Comparison of ENCODE assay signal across 11 mouse cellular contexts in the genomic region with DNA sequence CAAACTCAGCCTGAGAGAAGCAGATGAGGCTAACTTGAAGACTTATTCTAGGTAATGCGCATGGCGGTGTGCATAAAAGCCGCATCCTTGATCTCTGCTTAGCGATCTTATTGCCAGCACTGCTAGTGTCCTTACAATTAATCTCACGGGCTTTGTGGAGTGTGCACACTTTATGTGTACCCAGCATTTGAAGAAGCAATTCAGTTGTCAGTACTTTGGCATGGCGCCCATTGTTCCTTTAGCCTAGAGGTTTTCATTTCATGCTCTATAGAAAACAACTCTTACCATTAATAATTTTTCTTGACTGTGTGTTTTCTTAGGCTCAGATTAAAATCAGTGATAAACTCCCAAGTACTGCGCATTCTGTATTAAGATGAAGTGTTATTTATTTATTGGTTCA. TPM values are rescaled to one million over a fixed set of nuclear protein-coding genes. Genes with fewer than 3 reads are reported as not detected.
A peak's percentile ranks its signal among the peaks of the same experiment; 100 is the strongest.
DNase-seq lines count a peak whose midpoint lies in the region.
"Had no signal": no experiment of that assay in that cellular context is flagged by ENCODE, and none has a peak within 500 bp of the region (broad histone marks: within the 10 kb centered on the region; RNA-seq: fewer than 3 reads in every experiment).

No protein-coding gene starts in this region.

- DNase-seq in cerebellum, postnatal 14 days, result peak; percentile 68 to 80
- DNase-seq in cerebellum, adult 11 months, result no peak
- peak; percentile 53 for DNase-seq in kidney, postnatal 10 days
- no peak for DNase-seq in kidney, postnatal 14 days
- DNase-seq in retina, postnatal 1 day, result peak; percentile 43
- no peak for DNase-seq in retina, embryonic 14.5 days (ENCODE audit: low spot score)
- peak; percentile 19 to 25 for DNase-seq in adrenal gland, postnatal 36 days
- DNase-seq in frontal cortex, postnatal 36 days (ENCODE audit: low spot score in 2 of 2), result no peak
- DNase-seq: gastrocnemius, postnatal 25 days; liver, postnatal 0 days; thymus, postnatal 25 days had no signal

RNA-seq across cellular contexts. Expression of gene Micu1, which starts 7.0 kb away (rescaled TPM):
- 10 to 100 TPM; 62.4 to 70.4 TPM for total RNA-seq in adrenal gland, postnatal 36 days (2021)

Comparison
In these comparisons a context has a peak if more than half of its experiments do, and no peak if none do; other contexts are left out.
1. DNase-seq: peak in cerebellum, postnatal 14 days (2 of 2), kidney, postnatal 10 days (single experiment), retina, postnatal 1 day (single experiment) and adrenal gland, postnatal 36 days (2 of 2); none in cerebellum, adult 11 months (single experiment), kidney, postnatal 14 days (single experiment), retina, embryonic 14.5 days (single experiment) and frontal cortex, postnatal 36 days (0 of 2).